Mouse (Mus musculus) cortical plate, adult 2 months (tissue): ENCODE measurements around the gene Dst.

ENCODE experiments used
- CTCF ChIP-seq: fragments of 200-500 bp; IDR thresholded peaks from 2 replicates; pipeline ENCODE4 v1.5.1; 2011; ENCODE audit warnings: mild to moderate bottlenecking, control low read depth, low read length; ENCODE audit not compliant: insufficient read depth; ENCODE audit errors: extremely low read depth
- POLR2A ChIP-seq: fragments of 200-500 bp; IDR thresholded peaks from 2 replicates; pipeline ENCODE4 v1.6.1; 2011; ENCODE audit warnings: mild to moderate bottlenecking, low read length, control low read depth; ENCODE audit not compliant: insufficient read depth; ENCODE audit errors: extremely low read depth

DNA sequence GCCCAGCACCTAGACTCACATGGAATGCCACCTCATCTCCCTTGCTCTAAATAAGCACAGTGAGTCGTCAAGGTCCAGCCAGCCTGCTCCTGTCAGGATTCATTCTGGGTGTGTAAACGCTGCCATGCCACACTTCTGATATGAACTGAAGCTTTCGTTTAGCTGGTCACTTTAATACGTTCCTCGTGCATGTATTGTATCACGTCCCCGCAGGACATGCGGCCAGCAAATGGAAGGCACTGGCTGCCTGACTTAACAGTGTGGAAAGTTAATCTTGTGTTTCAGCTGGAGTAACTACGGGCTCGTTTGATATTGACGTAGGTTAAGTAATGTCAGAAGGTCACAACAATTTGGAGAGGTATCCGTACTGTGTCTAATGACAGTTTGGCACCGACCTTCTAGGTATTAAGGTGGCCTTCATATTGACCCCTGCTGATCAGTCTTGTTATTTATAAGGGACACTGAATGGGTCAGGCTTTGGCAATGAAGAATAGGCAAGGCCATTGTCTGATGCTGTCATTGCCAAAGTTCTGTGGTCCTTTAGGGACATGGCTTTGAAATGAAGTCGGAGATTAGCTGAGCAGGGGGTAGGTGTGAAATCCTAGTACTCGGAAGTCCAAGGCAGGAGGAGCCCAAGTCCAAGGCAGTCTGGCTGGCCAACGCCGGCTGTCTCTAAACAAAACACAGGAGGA is 122.5 kb downstream of the Dst start:
- TF ChIP-seq CTCF (no peak), POLR2A (no peak)
